Mouse (Mus musculus): ENCODE data around the gene Rnf4. TPM values are rescaled to one million over a fixed set of nuclear protein-coding genes. Genes with fewer than 3 reads are reported as not detected.
A peak's percentile ranks its signal among the peaks of the same experiment; 100 is the strongest.

Rnf4 gene
- polyA plus RNA-seq (2012; rRNA removed) = 19.9 and 31.8 TPM in 2 replicates

DNA sequence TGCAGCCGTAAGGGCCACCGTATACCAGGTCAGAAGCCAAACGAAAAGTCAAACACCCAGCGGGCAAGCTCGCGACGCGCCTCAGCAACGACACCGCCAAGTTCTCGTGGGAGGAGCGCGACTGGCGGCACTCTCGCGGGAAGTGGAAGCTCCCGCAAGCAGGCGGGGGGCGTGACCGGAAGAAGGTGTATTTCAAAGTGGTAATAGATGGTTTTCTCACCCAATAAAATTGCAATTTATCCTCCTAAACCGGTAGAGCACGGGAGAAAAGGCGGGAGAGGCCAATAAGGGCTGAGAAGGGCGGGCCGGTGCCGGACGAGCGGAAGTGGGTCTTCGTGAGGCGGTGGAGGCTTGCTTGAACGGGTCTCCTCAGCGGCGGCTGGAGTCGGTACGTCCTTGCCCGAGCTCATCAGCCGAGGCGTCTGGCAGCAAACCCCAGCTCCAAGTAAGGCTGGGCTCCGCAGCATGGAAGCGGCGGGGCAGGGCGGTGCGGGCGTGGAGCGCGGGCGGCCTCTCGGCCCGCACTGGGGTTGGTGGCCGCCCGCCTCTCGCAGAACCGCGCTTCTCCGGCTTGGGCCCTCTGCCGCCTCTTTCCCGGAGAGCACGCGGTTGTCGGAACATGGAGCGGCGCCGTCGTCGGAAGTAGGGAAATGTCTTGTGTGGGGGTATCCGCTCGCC lies at the start of gene Rnf4:
Gene Rnf4 (plus strand): TSS at position 193 of the 678 bp plus-strand sequence.
- TF ChIP-seq POLR2A (IDR thresholded peaks at IDR 0.05; ENCODE audit: low read depth, low read length) (peak; percentile 82), CTCF (IDR thresholded peaks at IDR 0.05; ENCODE audit: extremely low read depth, insufficient read length, insufficient replicate concordance, low read depth, low read length) (no peak)
- WGBS = under 1% methylated on average over 67 of the region's 67 CpGs
- Histone ChIP-seq H3K4me1 (ENCODE audit: control insufficient read depth, insufficient read depth, insufficient read length, low read length) (no peaks in the 10 kb centered on the region; the same call in 1 of the 2 replicates), H3K27ac (ENCODE audit: insufficient read depth, low read depth, low read length) (peak within 1 kb of the TSS; percentile 89), H3K4me3 (ENCODE audit: low read depth, low read length) (peak within 1 kb of the TSS; percentile 98), H3K27me3 (ENCODE audit: control insufficient read depth, insufficient read depth, low read length) (no peaks in the 10 kb centered on the region), H3K36me3 (ENCODE audit: control insufficient read depth, insufficient read depth, low read length) (no peaks in the 10 kb centered on the region)

DNA sequence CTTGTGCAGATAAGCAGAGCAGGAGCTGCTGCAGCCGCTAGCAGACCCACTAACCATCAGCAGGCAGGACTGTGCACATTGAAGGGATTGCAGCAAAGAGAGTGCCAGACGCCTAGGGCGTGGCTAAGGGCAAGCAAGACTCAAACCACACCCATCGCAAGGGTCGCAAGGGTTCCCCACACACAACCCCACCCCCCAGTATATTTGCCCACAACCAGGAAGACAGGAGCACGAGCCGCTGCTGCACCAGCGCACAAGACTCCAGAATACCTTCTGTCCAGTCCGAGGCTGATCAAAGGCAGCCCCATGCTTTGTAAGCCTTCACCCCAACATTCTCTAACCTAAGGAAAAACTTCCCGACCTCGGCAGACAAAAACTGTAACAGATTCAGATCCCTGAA lies 49.6 kb upstream of the Rnf4 start:
- Histone ChIP-seq H3K4me1 (ENCODE audit: control insufficient read depth, insufficient read depth, insufficient read length, low read length) (peaks cover 7% of the 10 kb centered on the region), H3K27ac (ENCODE audit: insufficient read depth, low read depth, low read length) (no peak overlapping the region), H3K4me3 (ENCODE audit: low read depth, low read length) (no peak overlapping the region), H3K27me3 (ENCODE audit: control insufficient read depth, insufficient read depth, low read length) (peaks cover 30% of the 10 kb centered on the region), H3K36me3 (ENCODE audit: control insufficient read depth, insufficient read depth, low read length) (no peaks in the 10 kb centered on the region)
- TF ChIP-seq CTCF (IDR thresholded peaks at IDR 0.05; ENCODE audit: extremely low read depth, insufficient read length, insufficient replicate concordance, low read depth, low read length) (no peak), POLR2A (IDR thresholded peaks at IDR 0.05; ENCODE audit: low read depth, low read length) (no peak)
- 3% methylated on average over 11 of the region's 11 CpGs for WGBS

GRCm38 (mm10) chr5:34287001-34287837 lies 48.9 kb upstream of the Rnf4 start:
- TF ChIP-seq POLR2A (IDR thresholded peaks at IDR 0.05; ENCODE audit: low read depth, low read length) = no peak
- TF ChIP-seq CTCF (IDR thresholded peaks at IDR 0.05; ENCODE audit: extremely low read depth, insufficient read length, insufficient replicate concordance, low read depth, low read length) = no peak
- 2% methylated on average over 54 of the region's 54 CpGs for WGBS

DNA sequence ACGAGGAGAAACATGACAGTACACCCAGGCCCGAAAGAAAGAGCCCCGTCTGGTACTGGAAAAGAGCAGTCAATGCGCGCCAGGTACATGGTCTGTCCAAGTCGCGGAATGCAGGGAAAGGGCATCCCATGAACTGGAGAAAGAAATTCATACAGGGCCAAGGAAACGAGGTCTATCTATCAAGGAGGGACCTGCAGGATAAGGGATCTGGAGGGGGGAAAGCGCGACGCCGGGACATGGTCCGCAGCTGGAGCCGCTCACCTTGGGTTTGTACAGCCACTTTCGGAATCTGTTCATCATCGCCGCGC lies 48.3 kb upstream of the Rnf4 start:
- Histone ChIP-seq H3K4me3 (ENCODE audit: low read depth, low read length) (peak overlapping the region; percentile 57), H3K27ac (ENCODE audit: insufficient read depth, low read depth, low read length) (no peak overlapping the region), H3K4me1 (ENCODE audit: control insufficient read depth, insufficient read depth, insufficient read length, low read length) (peaks cover 7% of the 10 kb centered on the region), H3K27me3 (ENCODE audit: control insufficient read depth, insufficient read depth, low read length) (peaks cover 30% of the 10 kb centered on the region), H3K36me3 (ENCODE audit: control insufficient read depth, insufficient read depth, low read length) (no peaks in the 10 kb centered on the region)
- TF ChIP-seq CTCF (IDR thresholded peaks at IDR 0.05; ENCODE audit: extremely low read depth, insufficient read length, insufficient replicate concordance, low read depth, low read length) = no peak
- no peak for TF ChIP-seq POLR2A (IDR thresholded peaks at IDR 0.05; ENCODE audit: low read depth, low read length)
- 3% methylated on average over 18 of the region's 18 CpGs for WGBS

More at GRCm38 (mm10) chr5:34287001-34287837, 48.9 kb upstream of the Rnf4 start:
- Histone ChIP-seq H3K4me3 (ENCODE audit: low read depth, low read length) (peak overlapping the region; percentile 57), H3K27me3 (ENCODE audit: control insufficient read depth, insufficient read depth, low read length) (peaks cover 30% of the 10 kb centered on the region), H3K27ac (ENCODE audit: insufficient read depth, low read depth, low read length) (no peak overlapping the region), H3K36me3 (ENCODE audit: control insufficient read depth, insufficient read depth, low read length) (no peaks in the 10 kb centered on the region), H3K4me1 (ENCODE audit: control insufficient read depth, insufficient read depth, insufficient read length, low read length) (peaks cover 7% of the 10 kb centered on the region)

DNA sequence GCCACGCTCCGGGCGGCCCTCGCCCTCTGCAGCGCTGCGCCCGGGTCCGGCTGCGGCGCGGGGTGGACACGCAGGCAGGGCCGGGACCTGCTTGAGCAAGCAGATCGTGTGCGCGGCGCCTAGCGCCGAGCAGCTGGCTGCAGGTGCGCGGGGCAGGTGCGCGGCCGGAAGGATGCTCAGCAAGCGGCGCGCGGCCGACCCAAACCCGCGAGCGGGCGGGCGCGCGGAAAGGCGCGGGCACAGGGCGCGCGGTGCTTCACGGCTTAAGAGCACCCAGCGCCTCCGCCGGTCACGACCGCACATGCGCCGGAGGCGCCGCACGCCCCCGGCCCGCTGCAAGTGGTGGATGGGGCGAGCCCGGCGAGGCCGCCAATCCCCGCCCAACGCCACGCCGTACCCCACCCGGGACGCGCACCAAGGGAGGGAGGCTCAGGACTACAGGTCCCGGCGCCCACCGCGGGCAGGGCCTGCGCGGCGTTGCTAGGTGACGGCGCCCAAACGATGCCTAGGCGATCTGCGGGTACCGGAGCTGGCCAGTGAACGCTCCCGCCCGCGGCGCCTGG lies 47.9 kb upstream of the Rnf4 start, which contains the start of the genes Zfyve28 and Cfap99:
Gene Zfyve28 (minus strand): TSS at position 296 of the 563 bp plus-strand sequence.
Gene Cfap99 (plus strand): TSS at position 447 of the 563 bp plus-strand sequence.
- Histone ChIP-seq H3K4me1 (ENCODE audit: control insufficient read depth, insufficient read depth, insufficient read length, low read length) (peaks cover 7% of the 10 kb centered on the region), H3K27me3 (ENCODE audit: control insufficient read depth, insufficient read depth, low read length) (peaks cover 30% of the 10 kb centered on the region), H3K36me3 (ENCODE audit: control insufficient read depth, insufficient read depth, low read length) (no peaks in the 10 kb centered on the region), H3K4me3 (ENCODE audit: low read depth, low read length) (peak within 1 kb of the TSS; percentile 57), H3K27ac (ENCODE audit: insufficient read depth, low read depth, low read length) (no peak within 1 kb of the TSS)
- TF ChIP-seq POLR2A (IDR thresholded peaks at IDR 0.05; ENCODE audit: low read depth, low read length) (no peak), CTCF (IDR thresholded peaks at IDR 0.05; ENCODE audit: extremely low read depth, insufficient read length, insufficient replicate concordance, low read depth, low read length) (no peak)
- WGBS = under 1% methylated on average over 83 of the region's 83 CpGs

- no peak overlapping the region for H3K27ac ChIP-seq (ENCODE audit: insufficient read depth, low read depth, low read length)
- WGBS = 52% methylated on average over 2 of the region's 2 CpGs
Observed at GRCm38 (mm10) chr5:34289286-34289685, 46.8 kb upstream of the Rnf4 start.

More at GRCm38 (mm10) chr5:34289286-34289685, 46.8 kb upstream of the Rnf4 start:
- H3K27me3 ChIP-seq (ENCODE audit: control insufficient read depth, insufficient read depth, low read length) = peaks cover 30% of the 10 kb centered on the region
- peaks cover 7% of the 10 kb centered on the region for H3K4me1 ChIP-seq (ENCODE audit: control insufficient read depth, insufficient read depth, insufficient read length, low read length)
- TF ChIP-seq POLR2A (IDR thresholded peaks at IDR 0.05; ENCODE audit: low read depth, low read length) (no peak), CTCF (IDR thresholded peaks at IDR 0.05; ENCODE audit: extremely low read depth, insufficient read length, insufficient replicate concordance, low read depth, low read length) (no peak)
- no peak overlapping the region for H3K4me3 ChIP-seq (ENCODE audit: low read depth, low read length)
- H3K36me3 ChIP-seq (ENCODE audit: control insufficient read depth, insufficient read depth, low read length) = no peaks in the 10 kb centered on the region
